Mouse (Mus musculus): ENCODE results near the gene C2cd5. TPM values are rescaled to one million over a fixed set of nuclear protein-coding genes. Genes with fewer than 3 reads are reported as not detected.
"Not testable (repeated sequence)": the region's sequence is repeated elsewhere in the genome, so short reads cannot be mapped to it uniquely, and the experiment has no call there.

Gene C2cd5
- polyA plus RNA-seq, 1 experiment from 2014 or later = 25.0 TPM

GRCm38 (mm10) chr6:142987616-142988015, 112.3 kb downstream of the C2cd5 start:
- Histone ChIP-seq H3K9me3 (ENCODE audit: control insufficient read depth, low read length) (no peaks in the 10 kb centered on the region), H3K4me2 (no peak overlapping the region), H3K9ac (ENCODE audit: low read depth, low read length) (no peak overlapping the region), H3K4me3 (ENCODE audit: low read depth, low read length) (no peak overlapping the region), H3K27ac (ENCODE audit: low read depth, low read length) (no peak overlapping the region), H3K27me3 (replicated peaks; ENCODE audit: control insufficient read depth, insufficient read depth, low read length) (no peaks in the 10 kb centered on the region; the same call in 1 of the 2 replicates), H3K4me1 (replicated peaks; ENCODE audit: control insufficient read depth, insufficient read depth, low read length) (peaks cover 3% of the 10 kb centered on the region; the same call in 1 of the 2 replicates), H3K36me3 (ENCODE audit: control insufficient read depth, insufficient read depth, low read length) (no peaks in the 10 kb centered on the region)
- WGBS = 73% methylated on average over 6 of the region's 6 CpGs
- no peak for DNase-seq (ENCODE audit: low spot score)
- ATAC-seq (replicated peaks; ENCODE audit: low FRiP score) = no peak

GRCm38 (mm10) chr6:142986706-142987105, 113.2 kb downstream of the C2cd5 start:
- not testable (repeated sequence) for H3K27me3 ChIP-seq (replicated peaks; ENCODE audit: control insufficient read depth, insufficient read depth, low read length); H3K4me2 ChIP-seq; H3K4me3 ChIP-seq (ENCODE audit: low read depth, low read length); H3K36me3 ChIP-seq (ENCODE audit: control insufficient read depth, insufficient read depth, low read length); H3K27ac ChIP-seq (ENCODE audit: low read depth, low read length); H3K9ac ChIP-seq (ENCODE audit: low read depth, low read length); H3K9me3 ChIP-seq (ENCODE audit: control insufficient read depth, low read length); H3K4me1 ChIP-seq (replicated peaks; ENCODE audit: control insufficient read depth, insufficient read depth, low read length); DNase-seq (ENCODE audit: low spot score); ATAC-seq (replicated peaks; ENCODE audit: low FRiP score)
- 86% methylated on average over 9 of the region's 9 CpGs for WGBS

GRCm38 (mm10) chr6:142985561-142986238, 114.2 kb downstream of the C2cd5 start:
- not testable (repeated sequence) for H3K36me3 ChIP-seq (ENCODE audit: control insufficient read depth, insufficient read depth, low read length); H3K27me3 ChIP-seq (replicated peaks; ENCODE audit: control insufficient read depth, insufficient read depth, low read length); H3K9ac ChIP-seq (ENCODE audit: low read depth, low read length); H3K4me2 ChIP-seq; H3K4me1 ChIP-seq (replicated peaks; ENCODE audit: control insufficient read depth, insufficient read depth, low read length); H3K27ac ChIP-seq (ENCODE audit: low read depth, low read length); H3K4me3 ChIP-seq (ENCODE audit: low read depth, low read length); ATAC-seq (replicated peaks; ENCODE audit: low FRiP score); DNase-seq (ENCODE audit: low spot score); H3K9me3 ChIP-seq (ENCODE audit: control insufficient read depth, low read length)
- WGBS = 88% methylated on average over 9 of the region's 9 CpGs

GRCm38 (mm10) chr6:142979665-142980660, 120.0 kb downstream of the C2cd5 start:
- H3K4me2 ChIP-seq = no peak overlapping the region
- no peak overlapping the region for H3K4me3 ChIP-seq (ENCODE audit: low read depth, low read length)
- H3K27me3 ChIP-seq (replicated peaks; ENCODE audit: control insufficient read depth, insufficient read depth, low read length) = no peaks in the 10 kb centered on the region
- WGBS = 37% methylated on average over 6 of the region's 6 CpGs
- 0 out of 2 replicates have a peak, but pooled peaks cover 2% of the 10 kb centered on the region for H3K4me1 ChIP-seq (replicated peaks; ENCODE audit: control insufficient read depth, insufficient read depth, low read length)
- H3K36me3 ChIP-seq (ENCODE audit: control insufficient read depth, insufficient read depth, low read length) = no peaks in the 10 kb centered on the region
- no peaks in the 10 kb centered on the region for H3K9me3 ChIP-seq (ENCODE audit: control insufficient read depth, low read length)
- H3K27ac ChIP-seq (ENCODE audit: low read depth, low read length) = no peak overlapping the region
- H3K9ac ChIP-seq (ENCODE audit: low read depth, low read length) = no peak overlapping the region
- ATAC-seq (replicated peaks; ENCODE audit: low FRiP score) (no peak), DNase-seq (ENCODE audit: low spot score) (no peak)

- DNase-seq (ENCODE audit: low spot score) = no peak
- 59% methylated on average over 1 of the region's 1 CpGs for WGBS
Measured at GRCm38 (mm10) chr6:142977221-142977620, 122.7 kb downstream of the C2cd5 start.

GRCm38 (mm10) chr6:142973289-142973688, 126.7 kb downstream of the C2cd5 start:
- no peak for ATAC-seq (replicated peaks; ENCODE audit: low FRiP score)
- no peak overlapping the region for H3K4me3 ChIP-seq (ENCODE audit: low read depth, low read length)
- H3K27me3 ChIP-seq (replicated peaks; ENCODE audit: control insufficient read depth, insufficient read depth, low read length) = no peaks in the 10 kb centered on the region
- H3K9ac ChIP-seq (ENCODE audit: low read depth, low read length) = no peak overlapping the region
- 85% methylated on average over 7 of the region's 7 CpGs for WGBS
- no peaks in the 10 kb centered on the region for H3K4me1 ChIP-seq (replicated peaks; ENCODE audit: control insufficient read depth, insufficient read depth, low read length)
- DNase-seq (ENCODE audit: low spot score) = no peak
- no peaks in the 10 kb centered on the region for H3K36me3 ChIP-seq (ENCODE audit: control insufficient read depth, insufficient read depth, low read length)
- no peaks in the 10 kb centered on the region for H3K9me3 ChIP-seq (ENCODE audit: control insufficient read depth, low read length)
- no peak overlapping the region for H3K4me2 ChIP-seq
- H3K27ac ChIP-seq (ENCODE audit: low read depth, low read length) = no peak overlapping the region

More at GRCm38 (mm10) chr6:142977221-142977620, 122.7 kb downstream of the C2cd5 start:
- Histone ChIP-seq H3K27ac (ENCODE audit: low read depth, low read length) (no peak overlapping the region), H3K9ac (ENCODE audit: low read depth, low read length) (no peak overlapping the region), H3K27me3 (replicated peaks; ENCODE audit: control insufficient read depth, insufficient read depth, low read length) (no peaks in the 10 kb centered on the region), H3K4me3 (ENCODE audit: low read depth, low read length) (no peak overlapping the region), H3K4me1 (replicated peaks; ENCODE audit: control insufficient read depth, insufficient read depth, low read length) (0 out of 2 replicates have a peak, but pooled peaks cover 2% of the 10 kb centered on the region), H3K36me3 (ENCODE audit: control insufficient read depth, insufficient read depth, low read length) (no peaks in the 10 kb centered on the region), H3K4me2 (no peak overlapping the region), H3K9me3 (ENCODE audit: control insufficient read depth, low read length) (no peaks in the 10 kb centered on the region)
- ATAC-seq (replicated peaks; ENCODE audit: low FRiP score) = no peak

GRCm38 (mm10) chr6:142972205-142972604, 127.7 kb downstream of the C2cd5 start:
- Histone ChIP-seq H3K36me3 (ENCODE audit: control insufficient read depth, insufficient read depth, low read length) (no peaks in the 10 kb centered on the region), H3K4me2 (no peak overlapping the region), H3K9me3 (ENCODE audit: control insufficient read depth, low read length) (no peaks in the 10 kb centered on the region), H3K27me3 (replicated peaks; ENCODE audit: control insufficient read depth, insufficient read depth, low read length) (no peaks in the 10 kb centered on the region), H3K4me3 (ENCODE audit: low read depth, low read length) (no peak overlapping the region), H3K27ac (ENCODE audit: low read depth, low read length) (no peak overlapping the region), H3K9ac (ENCODE audit: low read depth, low read length) (no peak overlapping the region), H3K4me1 (replicated peaks; ENCODE audit: control insufficient read depth, insufficient read depth, low read length) (no peaks in the 10 kb centered on the region)
- 55% methylated on average over 2 of the region's 2 CpGs for WGBS
- DNase-seq (ENCODE audit: low spot score) = no peak
- ATAC-seq (replicated peaks; ENCODE audit: low FRiP score) = no peak

- H3K9me3 ChIP-seq (ENCODE audit: control insufficient read depth, low read length) = no peaks in the 10 kb centered on the region
- no peaks in the 10 kb centered on the region; the same call in 1 of the 2 replicates for H3K4me1 ChIP-seq (replicated peaks; ENCODE audit: control insufficient read depth, insufficient read depth, low read length)
- H3K9ac ChIP-seq (ENCODE audit: low read depth, low read length) = no peak overlapping the region
- no peak for ATAC-seq (replicated peaks; ENCODE audit: low FRiP score)
- 79% methylated on average over 1 of the region's 1 CpGs for WGBS
- DNase-seq (ENCODE audit: low spot score) = no peak
- no peak overlapping the region for H3K4me3 ChIP-seq (ENCODE audit: low read depth, low read length)
- no peak overlapping the region for H3K27ac ChIP-seq (ENCODE audit: low read depth, low read length)
- no peaks in the 10 kb centered on the region for H3K36me3 ChIP-seq (ENCODE audit: control insufficient read depth, insufficient read depth, low read length)
- H3K4me2 ChIP-seq = no peak overlapping the region
- H3K27me3 ChIP-seq (replicated peaks; ENCODE audit: control insufficient read depth, insufficient read depth, low read length) = peaks cover 27% of the 10 kb centered on the region
Measured at GRCm38 (mm10) chr6:142967407-142967806, 132.5 kb downstream of the C2cd5 start.
